Mouse (Mus musculus) lung, adult 2 months (tissue): ENCODE results near the gene Fank1.

Experiments
- CTCF ChIP-seq: fragments of 200-500 bp; IDR thresholded peaks from 2 replicates; pipeline ENCODE4 v1.5.1; 2011; ENCODE audit warnings: mild to moderate bottlenecking, low read length, control low read depth; ENCODE audit not compliant: insufficient read depth
- POLR2A ChIP-seq: fragments of 200-500 bp; IDR thresholded peaks from 2 replicates; pipeline ENCODE4 v1.6.1; 2011; ENCODE audit warnings: low read depth, mild to moderate bottlenecking, control low read depth, low read length, borderline replicate concordance; ENCODE audit errors: extremely low read depth

DNA sequence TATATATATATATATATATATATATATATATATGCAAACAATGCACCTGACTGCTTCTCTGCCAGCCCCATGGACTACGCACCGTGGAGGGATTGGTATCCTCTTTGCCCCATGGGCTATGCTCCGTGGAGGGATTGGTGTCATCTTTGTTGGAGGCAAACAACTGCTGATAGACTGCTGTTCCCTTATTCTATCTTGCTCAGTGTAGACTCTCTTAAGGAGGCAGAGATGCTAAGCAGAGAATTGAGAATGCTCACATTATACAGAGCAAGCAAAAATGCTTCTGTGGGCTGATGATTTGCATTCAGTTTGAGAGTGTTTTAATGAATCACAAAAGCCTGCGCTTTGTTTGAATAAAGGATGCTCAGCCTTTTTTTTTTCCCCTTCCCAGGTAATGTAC is 87.0 kb downstream of the Fank1 start:
- TF ChIP-seq CTCF (no peak), POLR2A (no peak)
